Mouse (Mus musculus) heart, postnatal 4 days (tissue): ENCODE measurements around the gene Myof. TPM values are rescaled to one million over a fixed set of nuclear protein-coding genes. Genes with fewer than 3 reads are reported as not detected.

ENCODE experiments used
- DNase-seq: peaks from one replicate; pipeline ENCODE4 v3.0.0; 2021
- total RNA-seq, 2 experiments: library from RNA; stranded (reverse); gene quantifications; 2 replicates each; pipeline ENCODE4 v1.2.3; 2021

Myof gene
- total RNA-seq, 2 experiments from 2014 or later, result 15.5 to 16.4 TPM

GRCm38 (mm10) chr19:37866994-37867393 is 176.4 kb downstream of the Myof start:
- no peak for DNase-seq

DNA sequence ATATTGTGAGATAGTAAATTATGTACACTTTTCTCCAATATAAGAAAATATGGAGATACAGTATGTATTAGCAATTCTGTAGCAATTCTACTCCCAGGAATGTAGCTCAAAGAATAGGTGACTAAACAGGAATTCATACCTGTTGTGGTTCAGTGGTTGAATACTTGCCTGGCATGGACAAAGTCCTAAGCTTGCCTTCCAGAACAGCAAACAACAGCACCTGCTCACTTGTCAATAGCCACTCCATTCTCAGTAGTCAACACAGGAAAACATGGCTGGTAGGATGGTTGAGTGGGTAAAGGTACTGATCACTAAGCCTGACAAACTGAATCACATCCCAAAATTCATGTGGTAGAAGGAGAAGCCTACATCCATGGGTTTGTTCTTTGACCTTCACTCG is 182.2 kb downstream of the Myof start:
- no peak for DNase-seq

GRCm38 (mm10) chr19:37860267-37860666 is 183.1 kb downstream of the Myof start:
- no peak for DNase-seq

- no peak for DNase-seq
Observed at GRCm38 (mm10) chr19:37858406-37859081, 184.8 kb downstream of the Myof start.

- DNase-seq, result no peak
Observed at GRCm38 (mm10) chr19:37852056-37852455, 191.3 kb downstream of the Myof start.

GRCm38 (mm10) chr19:37851590-37852038 is 191.8 kb downstream of the Myof start:
- DNase-seq, result no peak

Other genes starting within 250 kb of the Myof start
- 10 to 100 TPM; 18.5 to 20.3 TPM for gene Cep55, start 11.4 kb upstream of the Myof start, total RNA-seq
- gene Ffar4, start 53.5 kb upstream of the Myof start, total RNA-seq, result under 1 TPM in 1 of 2 experiments, not detected in 1; 0.38 TPM
- gene Rbp4, start 81.7 kb upstream of the Myof start, total RNA-seq, result 1 to 10 TPM in 1 of 2 experiments, under 1 TPM in 1; 0.77 to 1.1 TPM
- gene Pde6c, start 89.2 kb upstream of the Myof start, total RNA-seq, result not detected
- 10 to 100 TPM; 14.4 to 14.9 TPM for gene Fra10ac1, start 180.6 kb upstream of the Myof start, total RNA-seq
- gene Lgi1, start 221.0 kb upstream of the Myof start, total RNA-seq, result under 1 TPM; 0.24 to 0.36 TPM